Mouse (Mus musculus): ENCODE data around the gene Icam5. TPM values are rescaled to one million over a fixed set of nuclear protein-coding genes. Genes with fewer than 3 reads are reported as not detected.
A peak's percentile ranks its signal among the peaks of the same experiment; 100 is the strongest.
"Not testable (repeated sequence)": the region's sequence is repeated elsewhere in the genome, so short reads cannot be mapped to it uniquely, and the experiment has no call there.

Gene Icam5
- polyA plus RNA-seq, 1 experiment from 2014 or later = 0.15 TPM

DNA sequence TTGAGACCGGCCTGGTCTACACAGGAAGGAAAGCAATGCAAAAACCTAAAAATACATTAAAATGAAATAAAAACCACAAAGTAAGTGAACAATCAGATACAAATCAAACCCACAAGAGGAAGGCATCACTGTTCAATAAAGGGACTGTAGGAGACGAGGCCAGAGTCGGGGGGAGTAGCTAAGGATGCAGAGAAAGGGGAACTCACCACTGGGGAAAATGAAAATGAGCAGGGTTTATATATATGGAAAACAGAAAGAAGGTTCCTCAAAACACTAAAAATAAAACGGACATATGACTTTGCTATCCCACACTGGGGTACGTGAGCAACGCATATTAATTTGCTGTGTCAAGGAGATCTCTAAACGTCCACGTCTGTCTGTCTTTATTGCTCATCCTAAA is 34.8 kb upstream of the Icam5 start:
- H3K27me3 ChIP-seq (ENCODE audit: control insufficient read depth, insufficient read depth, low read length) = no peaks in the 10 kb centered on the region
- no peaks in the 10 kb centered on the region for H3K9me3 ChIP-seq (replicated peaks; ENCODE audit: control insufficient read depth, low read length)
- H3K4me2 ChIP-seq (ENCODE audit: low read depth, low read length) = no peak overlapping the region
- no peak overlapping the region for H3K27ac ChIP-seq (ENCODE audit: low read length)
- no peaks in the 10 kb centered on the region for H3K36me3 ChIP-seq (ENCODE audit: control insufficient read depth, insufficient read depth, low read length)
- H3K4me1 ChIP-seq (ENCODE audit: control insufficient read depth, insufficient read depth, low read length) = peaks cover 7% of the 10 kb centered on the region
- no peak for ATAC-seq (ENCODE audit: insufficient read depth, low FRiP score)
- H3K9ac ChIP-seq (ENCODE audit: low read length) = no peak overlapping the region
- WGBS = 85% methylated on average over 8 of the region's 8 CpGs
- no peak overlapping the region for H3K4me3 ChIP-seq (replicated peaks; ENCODE audit: low read length)

DNA sequence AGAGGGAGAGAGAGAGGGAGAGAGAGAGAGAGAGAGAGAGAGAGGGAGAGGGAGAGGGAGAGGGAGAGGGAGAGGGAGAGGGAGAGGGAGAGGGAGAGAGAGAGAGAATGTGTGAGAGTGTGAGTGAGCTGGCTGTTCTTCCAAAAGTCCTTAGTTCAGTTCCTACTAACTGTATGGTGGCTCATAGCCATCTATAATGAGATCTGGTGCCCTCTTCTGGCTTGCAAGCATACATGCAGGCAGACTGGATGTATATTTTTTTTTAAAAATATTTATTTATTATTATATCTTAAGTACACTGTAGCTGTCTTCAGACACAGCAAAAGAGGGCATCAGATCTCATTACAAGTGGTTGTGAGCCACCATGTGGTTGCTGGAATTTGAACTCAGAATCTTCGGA is 33.5 kb upstream of the Icam5 start:
- ATAC-seq (ENCODE audit: insufficient read depth, low FRiP score) = not testable (repeated sequence)
- WGBS = 66% methylated on average over 1 of the region's 1 CpGs

DNA sequence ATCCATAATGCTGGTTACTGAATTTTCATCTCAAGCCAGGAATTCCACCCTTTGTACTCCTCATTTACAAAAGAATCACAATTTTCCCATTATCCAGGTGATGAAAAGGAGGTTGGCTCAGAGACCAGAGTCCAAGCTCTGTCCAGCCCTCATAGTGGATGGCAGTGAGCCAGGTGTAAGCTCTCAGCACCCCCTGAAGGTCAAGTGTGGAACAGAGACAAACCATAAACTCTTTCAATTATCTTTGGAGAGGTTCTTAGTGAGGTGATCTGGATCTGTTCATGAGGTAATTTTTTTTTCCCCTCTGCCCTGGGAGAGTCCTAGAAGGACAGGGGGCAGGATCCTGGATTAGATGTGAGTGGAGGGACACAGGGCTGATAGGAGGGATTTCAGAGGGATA is 31.1 kb upstream of the Icam5 start:
- Histone ChIP-seq H3K4me2 (ENCODE audit: low read depth, low read length) (no peak overlapping the region), H3K27me3 (ENCODE audit: control insufficient read depth, insufficient read depth, low read length) (no peaks in the 10 kb centered on the region), H3K27ac (ENCODE audit: low read length) (no peak overlapping the region), H3K4me3 (replicated peaks; ENCODE audit: low read length) (no peak overlapping the region), H3K9ac (ENCODE audit: low read length) (no peak overlapping the region; the same call in 1 of the 2 replicates), H3K4me1 (ENCODE audit: control insufficient read depth, insufficient read depth, low read length) (peaks cover 6% of the 10 kb centered on the region), H3K9me3 (replicated peaks; ENCODE audit: control insufficient read depth, low read length) (no peaks in the 10 kb centered on the region), H3K36me3 (ENCODE audit: control insufficient read depth, insufficient read depth, low read length) (no peaks in the 10 kb centered on the region)
- no peak for ATAC-seq (ENCODE audit: insufficient read depth, low FRiP score)

More for the DNA sequence above, 33.5 kb upstream of the Icam5 start:
- H3K9ac ChIP-seq (ENCODE audit: low read length); H3K9me3 ChIP-seq (replicated peaks; ENCODE audit: control insufficient read depth, low read length); H3K4me3 ChIP-seq (replicated peaks; ENCODE audit: low read length); H3K27ac ChIP-seq (ENCODE audit: low read length); H3K4me1 ChIP-seq (ENCODE audit: control insufficient read depth, insufficient read depth, low read length); H3K4me2 ChIP-seq (ENCODE audit: low read depth, low read length); H3K27me3 ChIP-seq (ENCODE audit: control insufficient read depth, insufficient read depth, low read length); H3K36me3 ChIP-seq (ENCODE audit: control insufficient read depth, insufficient read depth, low read length): not testable (repeated sequence)

DNA sequence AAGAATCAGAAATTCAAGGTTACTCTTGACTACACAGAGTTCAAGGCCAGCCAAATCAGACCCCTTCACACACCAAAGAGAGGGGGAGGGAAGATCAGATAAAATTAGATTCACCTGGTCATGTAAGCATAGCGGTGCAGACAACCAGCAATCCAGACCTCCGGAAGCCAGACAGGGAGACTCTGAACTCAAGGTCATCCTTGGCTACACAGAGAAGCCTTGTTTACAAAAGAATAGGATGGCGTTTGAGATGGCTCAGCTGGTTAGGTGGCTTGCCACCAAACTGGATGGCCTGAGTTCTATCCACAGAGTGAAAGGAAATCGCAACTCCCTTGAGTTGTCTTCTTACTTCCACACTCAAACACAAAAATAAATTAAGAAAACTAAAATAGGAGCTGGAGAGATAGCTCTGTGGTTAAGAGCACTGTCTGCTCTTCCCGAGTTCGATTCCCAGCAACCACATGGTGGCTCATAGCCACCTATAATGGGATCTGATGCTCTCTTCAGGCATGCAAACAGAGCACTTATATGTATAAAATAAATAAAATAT is 30.1 kb upstream of the Icam5 start:
- Histone ChIP-seq H3K4me2 (ENCODE audit: low read depth, low read length) (peak overlapping the region; percentile 78; the same call in 1 of the 2 replicates), H3K9ac (ENCODE audit: low read length) (no peak overlapping the region; the same call in 1 of the 2 replicates), H3K36me3 (ENCODE audit: control insufficient read depth, insufficient read depth, low read length) (no peaks in the 10 kb centered on the region), H3K27ac (ENCODE audit: low read length) (no peak overlapping the region), H3K4me3 (replicated peaks; ENCODE audit: low read length) (no peak overlapping the region), H3K4me1 (ENCODE audit: control insufficient read depth, insufficient read depth, low read length) (peaks cover 6% of the 10 kb centered on the region), H3K27me3 (ENCODE audit: control insufficient read depth, insufficient read depth, low read length) (no peaks in the 10 kb centered on the region), H3K9me3 (replicated peaks; ENCODE audit: control insufficient read depth, low read length) (no peaks in the 10 kb centered on the region)
- no peak for ATAC-seq (ENCODE audit: insufficient read depth, low FRiP score)
- 43% methylated on average over 6 of the region's 6 CpGs for WGBS

DNA sequence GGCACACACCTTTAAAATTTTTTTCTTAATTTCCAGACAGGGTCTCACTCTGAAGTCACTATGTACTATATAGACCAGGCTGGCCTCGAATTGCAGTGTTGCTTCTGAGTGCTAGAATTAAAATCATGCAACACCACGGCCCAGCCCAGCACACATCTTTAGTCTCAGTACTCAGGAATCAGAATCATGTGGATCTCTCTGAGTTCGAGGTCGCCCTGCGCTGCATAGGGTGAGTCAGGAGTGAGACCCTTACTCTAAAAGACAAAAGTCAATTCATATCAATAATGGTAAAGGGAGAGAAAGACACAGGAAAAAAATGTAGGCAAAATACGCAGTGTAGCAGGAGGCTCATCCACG is 29.6 kb upstream of the Icam5 start:
- Histone ChIP-seq H3K4me3 (replicated peaks; ENCODE audit: low read length) (peak overlapping the region; percentile 97), H3K36me3 (ENCODE audit: control insufficient read depth, insufficient read depth, low read length) (peaks cover 1% of the 10 kb centered on the region), H3K9ac (ENCODE audit: low read length) (peak overlapping the region; percentile 92), H3K4me1 (ENCODE audit: control insufficient read depth, insufficient read depth, low read length) (peaks cover 6% of the 10 kb centered on the region), H3K4me2 (ENCODE audit: low read depth, low read length) (peak overlapping the region; percentile 78), H3K9me3 (replicated peaks; ENCODE audit: control insufficient read depth, low read length) (no peaks in the 10 kb centered on the region), H3K27me3 (ENCODE audit: control insufficient read depth, insufficient read depth, low read length) (no peaks in the 10 kb centered on the region), H3K27ac (ENCODE audit: low read length) (peak overlapping the region; percentile 79)
- 7% methylated on average over 7 of the region's 7 CpGs for WGBS
- ATAC-seq (ENCODE audit: insufficient read depth, low FRiP score) = peak; percentile 19

DNA sequence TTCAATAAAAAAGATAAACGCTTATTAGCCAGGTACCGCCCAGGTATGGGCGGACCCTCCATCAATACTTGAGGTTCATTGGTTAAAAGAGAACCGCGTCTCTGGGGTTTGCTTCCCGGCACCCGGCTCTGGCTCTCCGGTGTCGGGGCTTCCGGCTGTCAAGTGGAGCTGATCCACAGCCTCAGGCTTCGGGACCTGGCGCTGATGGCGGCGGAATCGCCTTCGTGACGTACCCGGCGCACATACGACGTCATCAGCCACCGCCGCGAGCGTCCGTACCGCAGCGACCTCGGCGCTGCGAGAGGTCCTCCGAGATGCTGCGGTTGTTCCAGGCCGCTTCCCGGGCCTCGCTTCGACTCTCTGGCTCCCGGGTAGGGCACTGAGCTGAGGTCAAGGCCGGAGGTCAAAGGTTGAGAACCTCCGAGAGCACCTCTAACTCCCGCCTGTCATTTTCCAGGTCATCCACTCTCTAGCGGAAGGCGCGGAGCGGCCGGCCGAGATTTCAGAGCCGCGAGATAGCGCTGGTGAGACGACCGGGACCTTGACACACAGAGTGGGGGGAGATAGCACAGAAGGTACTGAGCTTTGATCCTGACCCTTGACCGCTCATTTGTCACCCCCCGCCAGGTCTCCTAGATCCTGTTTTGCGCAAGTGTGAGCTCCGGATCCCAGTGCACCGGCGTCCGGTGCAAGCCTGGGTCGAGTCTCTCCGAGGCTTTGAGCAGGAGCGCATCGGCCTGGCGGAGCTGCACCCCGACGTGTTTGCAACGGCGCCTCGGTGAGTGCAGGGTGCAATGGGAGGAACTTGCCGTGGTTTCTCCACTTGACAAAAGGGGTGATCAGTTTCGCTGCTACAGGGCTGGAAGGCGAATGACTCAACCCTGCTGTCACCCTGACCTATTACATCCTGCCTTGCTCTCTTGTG is 29.0 kb upstream of the Icam5 start, which contains the start of gene Mrpl4:
Gene Mrpl4, plus strand, starts transcription at position 112 of the 925 bp plus-strand sequence.
- under 1% methylated on average over 72 of the region's 72 CpGs for WGBS
- Histone ChIP-seq H3K36me3 (ENCODE audit: control insufficient read depth, insufficient read depth, low read length) (peaks cover 5% of the 10 kb centered on the region), H3K9me3 (replicated peaks; ENCODE audit: control insufficient read depth, low read length) (no peaks in the 10 kb centered on the region), H3K27me3 (ENCODE audit: control insufficient read depth, insufficient read depth, low read length) (no peaks in the 10 kb centered on the region), H3K4me1 (ENCODE audit: control insufficient read depth, insufficient read depth, low read length) (peaks cover 6% of the 10 kb centered on the region), H3K4me2 (ENCODE audit: low read depth, low read length) (peak within 1 kb of the TSS; percentile 78), H3K4me3 (replicated peaks; ENCODE audit: low read length) (peak within 1 kb of the TSS; percentile 97), H3K9ac (ENCODE audit: low read length) (peak within 1 kb of the TSS; percentile 92), H3K27ac (ENCODE audit: low read length) (peak within 1 kb of the TSS; percentile 79)
- peak; percentile 81 for ATAC-seq (ENCODE audit: insufficient read depth, low FRiP score)

DNA sequence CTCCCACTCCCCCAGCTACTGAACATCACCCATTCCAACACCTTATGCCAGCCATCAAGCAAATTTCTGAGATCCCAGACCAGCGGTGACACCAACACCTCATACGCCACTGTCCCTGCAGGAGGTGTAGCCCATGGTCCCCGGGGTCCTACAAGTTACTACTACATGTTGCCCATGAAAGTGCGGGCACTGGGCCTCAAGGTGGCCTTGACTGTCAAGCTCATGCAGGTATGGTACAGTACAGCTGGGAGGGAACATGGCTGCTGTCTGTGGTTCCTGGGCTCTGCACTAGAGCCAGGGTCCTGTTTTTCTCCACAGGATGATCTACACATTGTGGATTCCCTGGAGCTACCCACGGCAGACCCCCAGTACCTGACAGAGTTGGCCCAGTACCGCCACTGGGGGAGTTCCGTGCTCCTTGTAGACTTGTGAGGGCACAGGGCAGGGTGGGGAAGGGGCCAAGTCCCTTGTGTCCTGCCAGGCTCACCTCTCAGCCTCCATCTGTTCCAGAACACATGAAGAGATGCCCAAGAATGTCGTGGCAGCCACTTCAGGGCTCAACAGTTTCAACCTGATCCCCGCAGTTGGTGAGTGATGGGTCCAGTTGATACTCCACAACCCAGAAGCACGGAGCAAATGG is 24.4 kb upstream of the Icam5 start:
- peaks cover 9% of the 10 kb centered on the region for H3K36me3 ChIP-seq (ENCODE audit: control insufficient read depth, insufficient read depth, low read length)
- H3K4me3 ChIP-seq (replicated peaks; ENCODE audit: low read length) = no peak overlapping the region
- 94% methylated on average over 10 of the region's 10 CpGs for WGBS
- no peaks in the 10 kb centered on the region for H3K9me3 ChIP-seq (replicated peaks; ENCODE audit: control insufficient read depth, low read length)
- H3K9ac ChIP-seq (ENCODE audit: low read length) = no peak overlapping the region
- H3K4me2 ChIP-seq (ENCODE audit: low read depth, low read length) = no peak overlapping the region
- H3K4me1 ChIP-seq (ENCODE audit: control insufficient read depth, insufficient read depth, low read length) = peaks cover 3% of the 10 kb centered on the region
- no peaks in the 10 kb centered on the region for H3K27me3 ChIP-seq (ENCODE audit: control insufficient read depth, insufficient read depth, low read length)
- no peak overlapping the region for H3K27ac ChIP-seq (ENCODE audit: low read length)
- no peak for ATAC-seq (ENCODE audit: insufficient read depth, low FRiP score)

DNA sequence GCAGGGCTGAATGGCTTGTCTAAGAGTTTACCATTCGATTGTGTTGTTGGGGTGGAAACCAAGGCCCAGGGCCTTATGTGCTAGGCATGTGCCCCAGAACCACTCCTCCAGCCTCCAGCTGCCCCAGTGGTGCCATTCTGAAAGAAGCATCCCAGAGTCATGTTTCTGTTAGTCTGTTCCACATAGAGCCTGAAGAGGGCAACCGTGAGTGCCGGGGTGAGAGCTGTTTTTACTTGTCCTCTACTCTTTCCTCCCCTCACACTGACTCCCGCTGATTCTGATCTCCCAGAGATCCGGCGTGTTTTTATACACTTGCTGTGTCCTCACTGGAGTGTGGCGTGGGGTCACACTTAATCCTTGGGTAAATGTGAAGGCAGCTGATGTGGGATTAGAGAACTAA is 23.9 kb upstream of the Icam5 start:
- ATAC-seq (ENCODE audit: insufficient read depth, low FRiP score) = no peak
- WGBS = 80% methylated on average over 7 of the region's 7 CpGs
- peaks cover 9% of the 10 kb centered on the region for H3K36me3 ChIP-seq (ENCODE audit: control insufficient read depth, insufficient read depth, low read length)
- H3K9ac ChIP-seq (ENCODE audit: low read length) = no peak overlapping the region
- no peaks in the 10 kb centered on the region for H3K27me3 ChIP-seq (ENCODE audit: control insufficient read depth, insufficient read depth, low read length)
- no peak overlapping the region for H3K4me2 ChIP-seq (ENCODE audit: low read depth, low read length)
- no peak overlapping the region for H3K27ac ChIP-seq (ENCODE audit: low read length)
- no peaks in the 10 kb centered on the region for H3K9me3 ChIP-seq (replicated peaks; ENCODE audit: control insufficient read depth, low read length)
- no peak overlapping the region for H3K4me3 ChIP-seq (replicated peaks; ENCODE audit: low read length)
- H3K4me1 ChIP-seq (ENCODE audit: control insufficient read depth, insufficient read depth, low read length) = peaks cover 4% of the 10 kb centered on the region

DNA sequence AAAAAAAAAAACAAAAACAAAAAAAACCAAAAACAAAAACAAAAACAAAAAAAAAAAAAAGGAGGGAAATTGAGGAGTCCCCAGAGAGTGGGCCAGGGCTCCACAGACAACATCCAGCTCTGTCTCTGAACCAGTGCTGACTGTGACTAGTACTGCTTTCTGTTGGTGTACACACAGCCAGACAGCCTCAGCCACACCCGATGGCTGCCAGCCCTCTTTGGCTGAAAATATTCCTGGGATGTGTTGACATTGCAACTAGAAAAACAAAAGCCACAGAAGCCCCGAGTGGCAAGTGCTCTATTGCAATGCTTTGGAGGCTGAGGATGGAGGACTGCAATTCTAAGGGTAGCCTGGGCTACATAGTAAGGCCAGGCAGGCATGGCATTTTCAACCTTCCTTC is 21.5 kb upstream of the Icam5 start:
- Histone ChIP-seq H3K9me3 (replicated peaks; ENCODE audit: control insufficient read depth, low read length) (no peaks in the 10 kb centered on the region), H3K9ac (ENCODE audit: low read length) (no peak overlapping the region), H3K4me1 (ENCODE audit: control insufficient read depth, insufficient read depth, low read length) (peaks cover 11% of the 10 kb centered on the region), H3K27me3 (ENCODE audit: control insufficient read depth, insufficient read depth, low read length) (no peaks in the 10 kb centered on the region; the same call in 1 of the 2 replicates), H3K4me3 (replicated peaks; ENCODE audit: low read length) (no peak overlapping the region), H3K4me2 (ENCODE audit: low read depth, low read length) (no peak overlapping the region), H3K36me3 (ENCODE audit: control insufficient read depth, insufficient read depth, low read length) (peaks cover 9% of the 10 kb centered on the region), H3K27ac (ENCODE audit: low read length) (no peak overlapping the region)
- ATAC-seq (ENCODE audit: insufficient read depth, low FRiP score) = no peak
- 47% methylated on average over 2 of the region's 2 CpGs for WGBS

Measured in stomach, embryonic 16.5 days (tissue).